Mouse (Mus musculus): ENCODE measurements at regions not wholly inside any gene's neighbourhood (a gene's known extent, or its start where the extent isn't known, plus 50 kb on each side); places are given as distances from the start of the nearest gene placed in this dataset.

DNA sequence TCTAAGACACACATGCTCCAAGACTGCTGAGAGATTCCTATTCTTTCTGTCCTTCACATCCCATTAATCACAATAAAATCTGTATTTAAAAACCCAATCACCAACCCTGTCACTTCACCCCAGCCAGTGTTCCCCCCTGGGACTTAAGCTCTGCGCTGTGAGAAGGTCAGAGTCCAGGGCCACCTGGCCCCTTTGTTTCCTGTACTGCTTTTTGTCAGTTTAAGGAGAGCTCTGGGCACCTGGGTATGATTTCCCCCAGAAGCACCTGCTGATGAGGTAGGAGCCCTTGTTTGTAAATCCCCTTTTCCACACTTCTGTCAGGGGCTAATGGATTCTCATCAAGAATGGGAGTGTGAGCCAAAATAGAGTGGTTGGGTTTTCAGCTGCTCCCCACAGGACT lies 319.7 kb upstream of the Pik3r1 start:
- no peak for ATAC-seq (ENCODE audit: extremely low read depth, insufficient number of reproducible peaks, low FRiP score, poor library complexity, severe bottlenecking)

DNA sequence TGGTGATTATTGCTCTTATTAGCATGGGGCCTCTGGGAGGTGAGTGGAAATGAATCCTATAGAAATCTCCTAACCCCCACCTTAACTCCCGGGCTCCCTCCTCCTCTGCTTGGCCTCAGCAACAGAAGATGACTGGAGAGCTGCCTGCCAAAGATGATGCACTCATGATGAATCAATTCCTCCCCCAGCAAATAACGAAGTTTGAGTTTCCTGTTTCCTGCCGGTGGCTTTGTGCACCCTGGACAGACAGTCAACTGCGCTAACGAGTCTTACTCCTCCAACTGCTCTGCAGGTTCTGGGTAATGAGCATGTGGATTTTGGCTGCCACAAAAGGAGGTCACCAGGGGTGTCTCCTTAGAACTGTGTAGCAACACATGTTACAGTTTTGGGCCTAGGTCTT lies 321.5 kb upstream of the Pik3r1 start:
- ATAC-seq (ENCODE audit: extremely low read depth, insufficient number of reproducible peaks, low FRiP score, poor library complexity, severe bottlenecking) = no peak

DNA sequence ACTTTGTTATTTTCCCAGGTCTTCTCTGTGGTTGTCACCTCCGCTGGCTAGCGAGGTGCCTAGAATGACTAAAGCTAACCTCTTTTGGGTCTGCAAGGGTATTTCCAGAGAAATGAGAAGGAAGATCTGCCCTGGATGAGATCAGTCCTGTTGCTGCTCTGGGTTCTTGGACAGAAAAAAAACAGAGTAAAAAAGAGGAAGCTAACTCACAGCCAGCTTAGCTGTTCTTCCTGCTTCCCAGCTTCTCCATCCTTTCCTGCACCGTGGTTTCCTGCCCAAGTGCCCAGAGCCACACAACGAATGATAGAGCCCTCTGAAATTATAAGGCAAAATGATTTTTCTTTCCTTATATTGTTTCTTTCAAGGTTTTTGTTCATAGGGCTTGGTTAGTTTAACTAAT lies 326.2 kb upstream of the Pik3r1 start:
- no peak for ATAC-seq (ENCODE audit: extremely low read depth, insufficient number of reproducible peaks, low FRiP score, poor library complexity, severe bottlenecking)

DNA sequence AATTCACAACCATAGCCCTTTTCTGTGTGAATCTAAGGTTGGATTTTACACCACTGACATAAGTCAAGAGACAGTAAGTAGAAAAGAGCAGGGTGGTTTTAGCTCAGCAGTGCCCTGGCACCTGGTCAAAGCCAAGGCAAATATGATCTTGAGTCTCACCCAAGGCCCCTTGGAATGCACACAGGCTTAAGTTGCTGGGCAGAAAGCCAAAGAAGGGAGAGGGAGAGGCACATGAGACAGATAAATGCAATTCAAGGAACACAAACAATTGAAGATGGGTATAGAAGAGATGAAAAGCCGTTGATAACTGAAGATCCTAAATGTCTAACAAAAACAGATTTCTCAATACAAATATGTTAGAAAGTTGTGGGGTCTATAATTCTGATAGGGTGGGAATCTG lies 335.1 kb upstream of the Pik3r1 start:
- no peak for ATAC-seq (ENCODE audit: extremely low read depth, insufficient number of reproducible peaks, low FRiP score, poor library complexity, severe bottlenecking)

DNA sequence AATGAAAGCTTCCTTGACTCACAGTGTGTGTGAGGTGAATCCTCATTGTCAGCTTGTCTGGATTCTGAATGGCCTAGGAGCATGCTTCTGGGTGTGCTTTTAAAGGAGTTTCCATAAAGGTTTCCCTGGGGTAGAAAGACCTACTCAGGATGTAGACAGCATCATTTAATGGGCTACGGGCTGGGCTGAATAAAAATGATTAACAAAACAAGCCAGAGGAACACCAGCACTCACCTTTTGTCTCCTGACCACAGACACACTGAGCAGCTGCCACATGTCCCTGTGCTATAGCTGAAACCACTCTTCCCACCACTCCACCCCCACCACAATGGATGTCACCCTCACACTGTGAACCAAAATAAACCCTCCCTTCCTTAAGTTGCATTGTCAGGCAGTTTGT lies 338.2 kb upstream of the Pik3r1 start:
- ATAC-seq (ENCODE audit: extremely low read depth, insufficient number of reproducible peaks, low FRiP score, poor library complexity, severe bottlenecking) = no peak

DNA sequence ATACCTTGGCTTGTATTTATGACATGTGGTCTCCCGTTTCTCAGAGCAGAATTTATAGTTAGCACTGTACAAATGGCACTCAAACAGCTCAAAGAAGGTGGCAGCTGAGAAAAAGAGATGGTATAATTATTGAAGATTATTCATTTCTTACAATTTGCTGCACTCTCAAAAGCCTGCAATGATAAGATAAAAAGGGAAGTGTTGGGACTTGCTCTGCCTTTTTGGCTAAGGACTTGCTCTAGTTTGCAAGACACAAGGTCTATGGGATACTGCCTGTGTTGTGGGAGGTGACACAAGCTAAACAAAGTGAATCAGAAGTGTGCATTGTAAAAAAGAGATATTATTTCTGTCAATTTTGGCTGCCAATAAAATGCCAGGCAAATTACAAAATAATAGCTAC lies 340.2 kb upstream of the Pik3r1 start:
- ATAC-seq (ENCODE audit: extremely low read depth, insufficient number of reproducible peaks, low FRiP score, poor library complexity, severe bottlenecking) = no peak

DNA sequence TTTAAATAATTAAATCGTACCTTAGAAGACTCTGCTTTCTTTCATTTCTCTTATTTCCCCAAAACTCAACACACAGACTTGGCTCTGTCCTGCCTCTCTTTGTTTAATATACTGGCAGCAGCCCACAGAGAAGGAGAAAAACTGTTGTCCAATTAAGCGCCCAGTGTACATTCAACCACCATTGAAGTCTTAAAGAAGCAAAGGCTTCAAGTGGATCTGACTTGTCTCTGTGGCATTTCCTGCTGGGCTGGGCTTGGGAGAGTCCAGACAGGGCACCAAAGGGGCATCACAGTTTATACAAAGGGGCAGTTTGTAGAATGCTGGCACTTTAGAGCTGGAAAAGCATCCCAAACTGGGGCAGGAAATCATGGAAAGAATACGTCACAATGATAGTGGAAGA lies 340.9 kb upstream of the Pik3r1 start:
- no peak for ATAC-seq (ENCODE audit: extremely low read depth, insufficient number of reproducible peaks, low FRiP score, poor library complexity, severe bottlenecking)

DNA sequence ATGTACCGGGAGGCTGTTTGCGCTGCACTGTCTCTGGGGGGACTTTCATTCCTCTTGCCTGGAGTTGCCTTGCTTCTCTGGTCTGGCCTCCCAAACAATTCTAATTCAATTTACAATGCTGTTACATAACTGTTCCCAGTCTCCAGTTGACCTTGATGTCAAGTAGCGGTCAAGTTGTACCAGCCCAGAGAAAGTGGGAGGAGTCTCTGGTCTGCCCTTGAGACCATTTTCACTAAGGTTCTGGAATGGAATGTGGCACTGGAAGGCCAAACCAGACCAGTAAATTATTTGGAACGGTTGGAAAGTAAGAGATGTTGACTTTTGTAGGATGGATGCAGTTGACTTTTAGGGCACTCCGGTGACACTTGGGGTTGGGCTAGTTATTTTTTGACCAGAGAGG lies 345.9 kb upstream of the Pik3r1 start:
- no peak for ATAC-seq (ENCODE audit: extremely low read depth, insufficient number of reproducible peaks, low FRiP score, poor library complexity, severe bottlenecking)

DNA sequence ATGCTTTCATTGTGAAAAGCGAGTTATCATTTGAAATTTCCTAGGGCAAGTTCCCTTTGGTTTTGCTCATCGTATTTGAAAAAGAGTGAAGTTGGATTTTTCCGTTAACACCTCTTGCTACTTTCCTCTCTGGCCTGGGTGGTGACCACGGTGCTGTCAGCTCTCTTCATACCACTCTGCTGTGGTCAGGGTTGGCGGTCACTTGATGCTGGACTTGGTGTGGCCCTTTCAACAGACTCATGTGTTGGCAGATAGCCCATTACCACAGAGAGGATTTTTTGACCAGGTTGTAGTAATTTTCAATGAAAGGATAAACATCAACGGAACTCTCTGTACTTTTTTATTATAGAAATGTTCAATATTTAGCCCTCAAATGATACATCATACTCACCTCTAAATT lies 354.3 kb upstream of the Pik3r1 start:
- no peak for ATAC-seq (ENCODE audit: extremely low read depth, insufficient number of reproducible peaks, low FRiP score, poor library complexity, severe bottlenecking)

DNA sequence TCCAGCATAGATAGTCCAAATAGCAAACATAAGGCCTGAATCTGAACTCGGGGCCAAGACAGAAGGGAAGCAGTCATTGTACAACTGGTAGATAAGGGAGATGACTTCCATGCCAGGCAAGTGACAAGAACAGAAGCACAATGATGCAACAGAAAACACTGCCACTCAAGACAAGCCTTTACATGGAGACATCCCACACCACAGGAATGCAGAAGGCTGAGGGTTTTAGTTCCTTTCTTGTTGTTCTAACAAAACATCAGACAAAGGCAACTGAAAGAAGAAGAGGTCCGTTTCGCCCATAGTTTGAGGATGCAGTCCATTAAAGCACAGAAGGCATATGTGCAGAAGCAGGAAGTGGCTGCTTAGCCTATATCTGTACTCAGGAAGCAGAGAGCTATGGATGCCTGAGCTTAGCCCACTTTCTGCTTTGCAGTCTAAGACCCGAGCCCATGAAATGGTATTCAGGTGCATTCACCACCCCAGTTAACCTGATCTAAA lies 360.0 kb upstream of the Pik3r1 start:
- ATAC-seq (ENCODE audit: extremely low read depth, insufficient number of reproducible peaks, low FRiP score, poor library complexity, severe bottlenecking) = no peak

DNA sequence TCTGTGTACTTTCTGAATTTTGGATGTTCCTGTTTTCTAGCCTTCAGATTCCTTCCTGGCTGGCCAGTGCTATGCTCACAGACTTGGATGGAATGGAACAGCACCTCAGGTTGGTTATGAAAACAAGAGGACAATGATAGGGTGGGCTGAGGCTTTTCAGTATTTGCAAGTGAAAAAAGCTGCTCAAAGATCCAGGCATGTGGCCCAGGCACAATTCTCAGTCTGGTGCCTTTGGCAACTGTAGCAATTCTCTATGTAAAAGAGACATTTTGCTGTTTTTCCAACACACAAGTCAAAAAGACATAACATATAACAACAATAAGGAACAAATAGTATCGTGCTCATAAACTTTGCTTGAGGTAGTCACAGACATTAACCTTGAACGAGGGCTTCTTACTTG lies 363.4 kb upstream of the Pik3r1 start:
- no peak for ATAC-seq (ENCODE audit: extremely low read depth, insufficient number of reproducible peaks, low FRiP score, poor library complexity, severe bottlenecking)

DNA sequence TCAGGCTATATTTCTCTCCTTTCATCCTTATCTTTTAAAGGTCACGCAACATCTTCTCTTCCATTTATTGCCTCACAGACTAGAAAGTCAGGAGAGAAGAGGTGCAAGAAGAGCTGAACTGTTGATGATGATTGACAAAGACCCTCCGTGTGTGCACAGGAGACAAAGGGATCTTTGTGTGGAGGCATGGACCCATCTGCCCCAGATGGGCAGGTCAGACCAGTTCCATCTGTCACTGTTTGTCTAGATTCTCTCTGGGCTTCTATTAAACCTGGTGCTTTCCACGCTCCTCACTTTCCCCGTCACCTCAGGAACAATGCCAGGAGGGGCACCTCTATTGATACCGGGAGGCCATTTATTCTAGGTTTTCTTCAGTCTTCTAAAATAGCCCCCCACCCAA lies 364.1 kb upstream of the Pik3r1 start:
- ATAC-seq (ENCODE audit: extremely low read depth, insufficient number of reproducible peaks, low FRiP score, poor library complexity, severe bottlenecking) = no peak

DNA sequence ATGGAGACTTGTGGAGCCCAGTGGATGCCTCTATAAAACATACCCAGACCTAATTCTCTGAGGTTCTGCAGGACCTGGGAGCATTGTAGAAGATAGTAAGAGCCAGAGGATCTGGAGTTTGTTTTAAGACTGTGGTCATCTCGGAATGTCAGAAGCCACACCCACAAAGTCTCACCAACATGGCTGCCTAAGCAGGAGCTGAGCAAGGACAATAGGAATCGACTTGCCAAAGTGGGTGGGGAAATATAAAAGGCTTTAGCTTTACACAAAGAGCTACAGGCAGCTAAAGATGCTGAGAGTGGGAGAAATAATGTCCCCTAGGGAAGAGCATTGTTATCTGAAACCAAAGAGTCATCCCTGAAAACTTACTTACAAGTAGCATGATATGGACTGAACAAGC lies 364.7 kb upstream of the Pik3r1 start:
- ATAC-seq (ENCODE audit: extremely low read depth, insufficient number of reproducible peaks, low FRiP score, poor library complexity, severe bottlenecking) = no peak

DNA sequence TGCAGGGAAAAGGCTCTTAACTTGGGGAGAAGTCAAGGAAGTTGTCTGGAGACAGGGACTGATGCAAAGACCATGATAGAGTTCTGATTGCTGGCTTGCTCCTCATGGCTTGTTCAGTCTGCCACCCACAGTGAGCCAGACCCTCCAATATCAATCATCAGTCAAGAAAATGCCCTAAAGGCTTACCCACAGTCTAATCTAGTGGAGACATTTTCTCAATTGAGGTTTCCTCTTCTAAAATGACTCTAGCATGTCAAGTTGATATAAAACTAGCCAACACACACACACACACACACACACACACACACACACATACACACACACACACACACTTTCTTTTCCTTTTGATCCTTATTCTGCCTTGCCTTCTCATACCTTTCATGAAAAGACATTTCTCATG lies 367.2 kb upstream of the Pik3r1 start:
- ATAC-seq (ENCODE audit: extremely low read depth, insufficient number of reproducible peaks, low FRiP score, poor library complexity, severe bottlenecking) = no peak

DNA sequence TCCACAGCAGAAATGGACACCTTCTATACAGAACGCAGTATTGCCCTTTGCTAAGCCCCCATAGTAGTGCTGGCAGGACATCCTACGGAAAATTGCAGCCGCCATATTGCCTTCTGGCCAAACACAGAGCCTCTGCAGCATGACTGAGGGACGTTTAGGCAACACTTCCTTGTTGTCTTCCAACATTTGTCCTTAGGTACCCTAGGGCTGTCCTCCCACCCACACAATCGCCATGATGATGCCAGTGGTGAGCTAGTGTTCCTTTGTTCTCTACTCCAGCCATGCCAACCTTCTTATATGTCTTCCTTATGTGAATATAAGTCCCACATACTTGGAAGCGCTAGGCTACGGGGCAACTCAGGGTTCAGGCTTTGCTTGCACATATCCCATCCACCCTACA lies 375.0 kb upstream of the Pik3r1 start:
- ATAC-seq (ENCODE audit: extremely low read depth, insufficient number of reproducible peaks, low FRiP score, poor library complexity, severe bottlenecking) = no peak

DNA sequence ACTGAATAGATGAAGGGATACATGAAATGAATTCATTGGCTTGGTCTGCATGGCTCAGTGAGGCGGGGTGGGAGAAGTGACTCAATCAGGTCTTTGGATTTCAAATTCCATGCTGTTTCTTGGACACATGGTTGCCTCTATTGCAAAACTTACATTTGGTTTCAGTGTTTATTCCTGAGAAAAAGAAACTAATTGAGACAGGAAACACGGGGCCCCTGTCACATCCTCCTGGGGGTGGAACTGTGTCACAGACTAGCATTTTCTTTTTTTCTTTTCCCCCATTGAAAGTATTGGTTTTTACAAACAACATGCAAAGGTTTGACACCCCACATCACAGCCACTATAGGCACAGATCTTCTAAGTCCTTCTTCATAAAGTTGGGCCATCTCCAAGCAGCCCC lies 375.8 kb upstream of the Pik3r1 start:
- no peak for ATAC-seq (ENCODE audit: extremely low read depth, insufficient number of reproducible peaks, low FRiP score, poor library complexity, severe bottlenecking)

DNA sequence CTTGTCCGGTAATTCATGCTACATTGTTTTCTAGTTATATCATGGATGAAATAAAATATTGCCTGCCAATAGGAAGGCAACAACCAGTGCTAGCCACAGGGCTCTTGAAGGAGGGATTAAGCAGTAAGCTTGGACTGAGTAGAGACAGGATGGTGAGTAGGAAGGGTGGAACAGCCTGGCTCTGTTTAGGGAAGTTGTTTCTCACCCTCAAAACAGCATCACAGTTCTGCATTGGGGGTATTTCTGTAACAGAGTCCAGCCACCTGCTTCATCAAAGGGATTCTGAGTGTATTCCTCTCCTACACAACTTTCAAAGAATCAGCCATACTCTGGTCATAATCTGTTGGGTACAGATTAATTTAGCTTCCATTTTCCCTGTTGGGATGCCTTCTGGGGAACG lies 380.0 kb upstream of the Pik3r1 start:
- ATAC-seq (ENCODE audit: extremely low read depth, insufficient number of reproducible peaks, low FRiP score, poor library complexity, severe bottlenecking) = no peak

DNA sequence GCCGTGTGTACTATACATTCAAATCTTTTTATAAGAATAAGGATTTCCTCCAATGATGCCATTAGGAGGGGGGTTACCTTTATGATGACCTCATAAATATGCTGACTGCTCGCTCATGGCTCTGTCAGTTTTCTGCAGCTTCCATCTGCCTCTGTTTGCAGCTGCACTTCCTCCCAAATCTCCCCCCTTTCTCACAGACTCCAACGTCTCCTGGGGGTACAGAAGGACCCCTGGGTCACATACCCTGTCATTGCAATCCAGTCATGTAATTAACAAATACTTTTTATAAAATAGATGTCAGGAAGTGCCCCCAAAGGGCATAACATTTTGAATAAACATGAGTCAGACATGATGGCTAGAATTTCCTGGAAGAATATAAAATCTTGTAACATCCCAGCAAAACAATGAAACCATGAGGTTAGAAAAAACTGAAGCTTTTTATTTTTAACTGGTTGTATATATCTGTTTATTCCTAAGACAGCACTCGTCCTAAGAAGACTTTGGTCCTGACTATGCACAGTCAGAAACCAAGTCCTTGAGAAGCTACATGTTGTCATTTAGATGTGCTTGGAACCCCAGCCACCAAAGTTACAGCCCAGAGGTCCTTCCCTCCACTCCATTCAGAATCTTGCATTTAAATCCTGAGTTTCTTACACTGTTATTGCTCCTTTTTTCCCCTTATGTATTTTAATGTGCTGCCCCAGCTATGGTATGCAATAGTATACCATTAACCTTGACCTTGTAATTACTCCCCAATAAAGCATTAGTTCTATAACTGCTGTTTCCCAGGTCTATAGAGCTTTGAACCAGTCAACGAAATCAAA lies 386.0 kb upstream of the Pik3r1 start:
- ATAC-seq (ENCODE audit: extremely low read depth, insufficient number of reproducible peaks, low FRiP score, poor library complexity, severe bottlenecking) = no peak

DNA sequence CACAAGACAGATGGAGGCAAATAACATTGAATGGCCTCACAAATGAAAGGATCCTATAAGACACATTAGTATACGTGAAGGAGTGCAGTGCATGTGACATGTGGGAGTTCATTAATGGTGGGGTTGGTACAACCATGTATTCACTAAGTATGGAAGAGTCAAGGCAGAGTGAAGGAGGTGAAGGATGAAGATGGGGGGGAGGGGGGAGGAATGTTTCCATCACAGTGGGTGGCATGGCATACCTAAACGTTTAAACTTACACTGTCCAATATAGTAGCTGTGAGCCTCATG lies 386.5 kb upstream of the Pik3r1 start:
- ATAC-seq (ENCODE audit: extremely low read depth, insufficient number of reproducible peaks, low FRiP score, poor library complexity, severe bottlenecking) = no peak

DNA sequence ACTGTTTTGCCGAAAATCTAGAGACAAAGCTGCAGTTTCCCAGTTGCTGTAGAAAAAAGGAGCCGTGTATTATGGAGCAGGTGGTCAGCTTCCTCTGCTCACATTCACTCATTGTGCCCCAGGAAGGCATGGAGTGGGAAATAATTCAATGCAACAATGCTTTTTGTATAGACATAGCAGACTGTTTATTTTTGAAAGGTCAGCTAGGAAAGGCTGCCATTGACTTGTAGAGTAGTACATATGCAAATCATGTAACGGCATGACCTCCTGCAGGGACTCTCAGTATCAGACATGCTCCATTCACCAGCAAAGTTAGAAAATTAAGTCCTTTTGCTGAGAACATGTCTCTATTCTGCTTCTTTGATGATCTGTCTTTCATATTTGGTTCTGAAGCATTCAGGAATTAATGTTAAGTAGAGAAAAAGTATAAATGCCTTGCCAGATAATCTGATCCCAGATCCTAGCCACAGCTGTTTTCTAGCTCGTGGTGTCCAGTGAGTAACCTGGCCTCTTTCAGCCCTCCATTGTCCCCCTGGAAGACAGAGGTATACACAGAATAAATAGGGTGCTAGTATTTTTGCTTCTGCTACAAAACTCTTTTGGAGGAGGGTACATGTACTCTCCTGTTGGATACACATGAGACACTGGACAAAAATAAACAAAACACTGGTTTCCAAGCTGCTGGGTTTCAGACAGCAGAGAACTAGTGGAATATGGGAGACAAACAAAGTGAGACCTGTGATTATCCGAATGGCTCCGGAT lies 389.5 kb upstream of the Pik3r1 start:
- ATAC-seq (ENCODE audit: extremely low read depth, insufficient number of reproducible peaks, low FRiP score, poor library complexity, severe bottlenecking) = no peak
